Mouse (Mus musculus) regulatory T cell (primary cell): ENCODE results near the gene Abca9.

Experiments
- in situ Hi-C: fragments of 300-600 bp; cut with MboI, MseI; formaldehyde crosslinking; loops from one replicate; pipeline ENCODE4 v1.15.1; 2025; ENCODE audit warnings: high pct_unique_total_duplicates

Gene Abca9

GRCm38 (mm10) chr11:110167459-110168251 is at the start of gene Abca9:
Abca9 (minus strand) TSS chr11:110168196.
- in situ Hi-C loops = no loop called here

DNA sequence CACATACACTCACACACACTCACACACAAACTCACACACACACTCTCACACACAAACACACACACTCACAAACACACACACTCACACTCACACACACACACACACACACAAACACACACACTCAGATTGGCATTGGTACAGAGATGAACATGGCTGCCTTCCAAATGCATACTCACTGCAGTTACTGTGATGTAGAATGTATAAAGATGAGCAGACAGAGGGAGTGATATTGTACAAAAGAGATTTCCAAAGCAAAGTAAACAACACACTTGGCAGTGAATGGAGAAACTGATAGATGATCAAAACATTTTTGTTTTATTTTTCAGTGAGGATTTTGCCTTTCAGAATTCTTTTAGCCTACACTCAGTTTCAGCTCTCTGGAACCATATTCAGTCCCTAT is 49.1 kb upstream of the Abca9 start:
- in situ Hi-C loops = no loop called here

DNA sequence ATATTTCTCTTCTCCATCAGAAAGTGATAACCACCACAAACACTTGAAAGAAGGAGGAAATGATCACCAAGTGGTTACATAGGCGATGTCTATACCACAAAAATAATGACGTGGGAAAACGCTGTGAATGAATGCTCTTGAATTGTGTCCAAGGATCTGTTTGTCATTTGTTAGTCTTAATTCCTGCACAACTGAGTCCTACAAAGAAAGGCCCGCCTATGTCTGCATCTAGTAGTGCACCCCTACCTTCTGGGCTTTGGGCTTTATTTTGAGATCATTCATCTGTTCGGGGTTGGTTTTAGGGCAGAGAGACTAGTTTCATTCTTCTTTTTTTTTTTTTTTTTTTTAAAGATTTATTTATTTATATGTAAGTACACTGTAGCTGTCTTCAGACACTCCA is 35.9 kb upstream of the Abca9 start:
- in situ Hi-C loops = no loop called here

- in situ Hi-C loops = no loop called here
Observed at GRCm38 (mm10) chr11:110198882-110199281, 30.9 kb upstream of the Abca9 start.

- in situ Hi-C loops = no loop called here
Observed at GRCm38 (mm10) chr11:110196561-110197306, 28.7 kb upstream of the Abca9 start.

DNA sequence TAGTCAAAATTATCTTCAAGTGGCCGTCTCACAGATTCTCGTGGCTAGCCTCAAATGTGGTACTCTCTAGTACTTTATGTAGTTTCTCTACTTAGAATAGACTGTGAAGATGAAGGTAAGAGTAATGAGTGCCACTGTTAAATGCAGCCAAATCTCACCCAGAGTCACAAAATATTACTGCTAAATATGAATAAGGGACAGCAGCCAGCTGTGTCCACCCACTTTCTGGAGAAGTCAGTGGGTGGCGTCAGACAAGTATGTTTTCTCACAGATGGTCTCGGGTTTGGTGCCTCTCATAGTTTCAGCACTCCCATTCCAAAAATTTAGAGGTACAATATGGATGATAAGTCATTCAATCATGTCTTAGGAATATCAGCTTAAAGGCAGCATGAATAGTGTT is 27.3 kb upstream of the Abca9 start:
- in situ Hi-C loops = no loop called here

GRCm38 (mm10) chr11:110171212-110171611 is 3.2 kb upstream of the Abca9 start:
- in situ Hi-C loops = no loop called here

GRCm38 (mm10) chr11:110165822-110166221 is 2.2 kb downstream of the Abca9 start:
- in situ Hi-C loops = no loop called here

GRCm38 (mm10) chr11:110165409-110165808 is 2.6 kb downstream of the Abca9 start:
- in situ Hi-C loops = no loop called here

DNA sequence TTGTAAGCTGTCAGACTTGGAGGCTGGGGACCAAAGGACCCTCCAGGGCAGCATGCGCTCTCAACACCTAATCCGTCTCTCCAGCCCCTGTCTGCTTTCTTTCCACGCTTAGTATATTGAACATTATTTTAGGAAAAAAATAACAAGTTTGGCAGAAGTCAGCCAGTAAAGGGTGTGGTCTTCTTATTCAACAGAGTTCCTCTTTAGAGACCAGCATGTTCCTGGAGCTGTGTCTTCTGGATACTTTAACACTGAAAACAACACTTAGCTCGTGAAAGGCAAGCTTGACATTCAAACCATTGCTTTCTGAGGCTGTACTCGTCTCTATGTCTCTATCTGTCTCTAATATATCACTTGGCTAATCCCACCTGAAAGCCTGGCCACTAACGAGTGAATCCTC is 10.9 kb downstream of the Abca9 start:
- in situ Hi-C loops = no loop called here

GRCm38 (mm10) chr11:110155985-110156384 is 12.0 kb downstream of the Abca9 start:
- in situ Hi-C loops = no loop called here

GRCm38 (mm10) chr11:110147640-110148039 is 20.4 kb downstream of the Abca9 start:
- in situ Hi-C loops = no loop called here

GRCm38 (mm10) chr11:110145421-110145820 is 22.6 kb downstream of the Abca9 start:
- in situ Hi-C loops = no loop called here

- in situ Hi-C loops = no loop called here
Observed at GRCm38 (mm10) chr11:110130760-110131159, 37.2 kb downstream of the Abca9 start.

DNA sequence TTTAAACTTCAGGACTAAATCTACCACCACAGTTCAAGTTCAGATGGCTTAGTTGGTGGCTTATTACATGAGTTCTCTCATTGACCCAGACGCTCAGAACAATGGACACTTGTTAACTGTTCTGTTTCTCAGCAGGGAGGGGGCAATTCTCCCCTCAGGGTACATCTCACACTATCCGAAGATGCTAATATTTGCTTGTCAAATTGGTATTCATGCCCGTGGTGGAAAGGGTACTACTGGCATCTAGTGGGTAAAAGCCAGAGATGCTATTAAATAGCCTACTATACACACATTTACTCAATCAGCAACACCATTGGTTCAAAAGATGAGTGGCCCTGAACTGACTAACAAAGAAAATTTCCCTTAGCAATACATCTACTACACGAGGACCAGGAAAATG is 56.9 kb downstream of the Abca9 start:
- in situ Hi-C loops = no loop called here

DNA sequence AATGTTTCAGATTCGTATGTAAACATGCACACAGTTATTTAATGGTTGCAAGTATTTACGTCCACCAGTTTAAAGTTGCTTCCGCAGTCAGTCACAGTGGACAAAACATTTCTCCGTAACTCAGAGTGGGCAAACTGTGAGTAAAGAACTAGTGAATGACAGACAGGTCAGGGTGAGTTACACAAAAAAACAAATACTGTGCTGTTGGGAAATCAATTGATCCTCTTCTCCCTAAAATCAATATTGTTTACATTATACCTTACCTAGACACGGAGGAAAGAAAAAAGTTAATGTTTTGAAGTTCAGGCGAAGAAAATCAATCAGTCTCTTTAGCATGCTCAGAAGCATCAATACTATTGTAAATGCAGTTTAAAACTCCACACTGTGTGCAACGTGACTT is 66.6 kb downstream of the Abca9 start:
- in situ Hi-C loops = no loop called here

DNA sequence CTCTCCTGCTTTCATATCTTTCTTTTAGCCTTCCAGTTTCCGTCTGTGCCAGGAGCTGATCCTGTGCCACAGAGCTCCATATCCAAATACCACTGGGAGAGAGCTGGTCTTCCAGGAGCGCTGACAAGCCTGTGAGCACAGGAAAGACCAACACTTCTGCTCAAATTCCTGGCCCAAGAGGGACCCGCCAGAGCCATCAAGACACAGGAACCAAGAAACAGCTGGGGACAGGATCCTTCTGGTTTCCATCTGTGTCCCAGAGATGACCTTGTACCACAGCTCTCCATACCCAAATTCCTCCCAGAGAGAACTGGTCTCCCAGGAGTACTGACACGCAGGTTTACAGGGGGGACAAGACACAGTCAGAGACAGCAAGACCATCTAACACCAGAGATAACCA is 69.1 kb downstream of the Abca9 start:
- in situ Hi-C loops = no loop called here

GRCm38 (mm10) chr11:110097465-110097864 is 70.5 kb downstream of the Abca9 start:
- in situ Hi-C loops = no loop called here

DNA sequence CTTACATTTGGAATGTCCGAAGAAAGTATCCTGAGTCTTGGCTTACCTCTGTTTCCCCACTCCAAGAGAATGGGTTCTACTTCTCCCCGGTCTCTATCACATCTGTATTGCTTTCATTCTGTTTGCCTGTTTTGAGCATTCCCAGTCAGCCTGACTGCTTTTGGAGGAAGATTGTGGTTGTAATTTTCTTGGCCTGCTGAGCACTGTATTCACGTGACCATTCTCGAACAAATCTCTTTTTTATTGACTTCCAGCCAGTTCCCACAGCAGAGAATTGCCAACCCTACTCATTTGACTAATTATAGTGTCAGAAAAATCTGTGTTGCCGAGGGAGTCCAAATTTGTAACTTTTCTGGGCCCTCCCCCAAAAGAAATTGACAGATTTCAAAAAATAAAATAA is 72.1 kb downstream of the Abca9 start, which contains the start of gene Abca8a:
Abca8a (minus strand) TSS at position 121 of the 400 bp plus-strand sequence.
- in situ Hi-C loops = no loop called here

- in situ Hi-C loops = no loop called here
Observed at GRCm38 (mm10) chr11:110094846-110095380, 73.1 kb downstream of the Abca9 start.

DNA sequence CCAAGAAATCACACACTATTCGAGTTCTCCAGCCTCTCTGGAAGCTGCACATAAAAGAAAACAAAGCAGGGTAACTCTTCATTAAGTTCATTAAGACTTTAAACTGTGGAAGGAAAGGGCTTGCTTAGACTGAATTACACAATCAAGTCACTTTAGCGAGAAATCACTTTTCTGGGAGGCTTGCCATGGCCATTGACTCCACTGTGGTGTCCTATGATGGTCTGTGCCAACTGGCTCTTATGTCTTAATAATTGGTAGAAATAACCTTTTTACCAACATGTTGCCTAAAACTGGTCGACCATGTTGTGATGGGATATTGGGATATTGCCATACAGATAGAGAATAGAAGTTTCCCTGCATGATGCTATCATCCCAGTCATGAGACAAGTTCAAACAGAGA is 73.8 kb downstream of the Abca9 start:
- in situ Hi-C loops = no loop called here

DNA sequence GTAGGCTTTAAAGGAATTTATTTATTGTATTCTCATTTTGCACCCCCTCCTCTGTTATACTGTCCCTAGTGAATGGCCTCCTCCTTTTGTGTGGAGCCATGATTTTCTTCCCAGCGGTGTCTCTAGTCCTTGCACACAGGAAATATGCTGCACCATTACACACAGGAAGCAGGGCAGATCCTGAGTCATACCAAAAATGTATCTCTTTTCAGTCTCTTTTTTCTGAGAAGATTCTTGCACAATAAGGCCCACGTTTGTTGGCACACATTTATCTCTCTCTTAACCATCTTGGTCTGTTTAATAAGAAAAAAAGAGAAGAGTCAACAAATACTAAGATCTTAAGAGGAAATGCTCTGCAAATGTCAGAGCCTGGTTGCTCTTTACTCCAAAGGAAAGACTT is 76.7 kb downstream of the Abca9 start:
- in situ Hi-C loops = no loop called here

GRCm38 (mm10) chr11:110072158-110072557 is 95.8 kb downstream of the Abca9 start:
- in situ Hi-C loops = no loop called here
